Mouse (Mus musculus): ENCODE results near the gene Arid1b.

GRCm38 (mm10) chr17:5209076-5209475, 214.9 kb downstream of the Arid1b start:
- TF ChIP-seq TAL1 (IDR thresholded peaks at IDR 0.05; ENCODE audit: low read length) (no peak), GATA1 (IDR thresholded peaks at IDR 0.05; ENCODE audit: low read length) (no peak)
